Mouse (Mus musculus): ENCODE measurements around the gene Upk1b.

Gene Upk1b

DNA sequence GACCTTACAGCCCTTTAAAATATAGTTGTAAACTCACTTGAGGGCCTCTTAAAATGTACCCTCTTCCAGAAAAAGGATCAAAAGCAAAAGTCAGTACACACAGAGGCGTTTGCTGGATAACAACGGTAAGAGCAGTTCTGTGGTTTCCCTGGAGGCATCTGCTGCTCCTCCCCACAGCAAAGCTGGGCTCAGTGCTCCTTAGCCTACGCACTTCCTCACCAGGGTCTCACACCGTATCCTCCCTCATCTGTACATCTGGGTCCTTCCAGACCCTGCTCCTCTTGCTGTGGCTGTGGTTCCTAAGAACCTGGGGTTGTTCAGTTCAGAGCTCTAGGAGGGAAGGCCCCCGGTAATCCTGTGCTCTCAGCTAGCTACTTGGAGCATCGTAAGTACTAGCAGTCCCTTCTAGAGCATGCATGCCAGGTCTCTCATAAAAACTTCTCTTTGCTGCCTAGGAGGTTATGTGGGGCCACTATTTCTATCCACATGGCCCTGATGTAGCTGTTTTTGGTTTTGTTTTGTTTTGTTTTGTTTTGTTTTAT lies 39.2 kb downstream of the Upk1b start:
- peak; percentile 83 for DNase-seq

DNA sequence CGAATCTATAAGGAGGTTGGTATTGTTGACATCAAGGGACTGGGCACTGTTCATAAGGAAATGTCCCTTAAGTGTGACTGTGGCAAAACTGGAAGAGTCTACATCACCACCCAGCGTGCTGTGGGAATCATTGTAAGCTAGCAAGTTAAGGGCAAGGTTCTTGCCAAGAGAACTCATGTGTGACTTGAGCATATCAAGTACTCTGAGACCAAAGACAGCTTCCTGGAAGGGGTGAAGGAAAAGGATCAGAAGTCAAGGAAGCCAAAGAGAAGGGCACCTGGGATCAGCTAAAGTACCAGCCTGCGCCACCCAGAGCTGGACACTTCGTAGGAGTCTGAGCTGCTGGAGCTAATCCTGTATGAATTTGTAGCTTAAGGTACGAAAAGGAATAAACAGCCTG lies 39.9 kb downstream of the Upk1b start:
- peak; percentile 56 for DNase-seq

DNA sequence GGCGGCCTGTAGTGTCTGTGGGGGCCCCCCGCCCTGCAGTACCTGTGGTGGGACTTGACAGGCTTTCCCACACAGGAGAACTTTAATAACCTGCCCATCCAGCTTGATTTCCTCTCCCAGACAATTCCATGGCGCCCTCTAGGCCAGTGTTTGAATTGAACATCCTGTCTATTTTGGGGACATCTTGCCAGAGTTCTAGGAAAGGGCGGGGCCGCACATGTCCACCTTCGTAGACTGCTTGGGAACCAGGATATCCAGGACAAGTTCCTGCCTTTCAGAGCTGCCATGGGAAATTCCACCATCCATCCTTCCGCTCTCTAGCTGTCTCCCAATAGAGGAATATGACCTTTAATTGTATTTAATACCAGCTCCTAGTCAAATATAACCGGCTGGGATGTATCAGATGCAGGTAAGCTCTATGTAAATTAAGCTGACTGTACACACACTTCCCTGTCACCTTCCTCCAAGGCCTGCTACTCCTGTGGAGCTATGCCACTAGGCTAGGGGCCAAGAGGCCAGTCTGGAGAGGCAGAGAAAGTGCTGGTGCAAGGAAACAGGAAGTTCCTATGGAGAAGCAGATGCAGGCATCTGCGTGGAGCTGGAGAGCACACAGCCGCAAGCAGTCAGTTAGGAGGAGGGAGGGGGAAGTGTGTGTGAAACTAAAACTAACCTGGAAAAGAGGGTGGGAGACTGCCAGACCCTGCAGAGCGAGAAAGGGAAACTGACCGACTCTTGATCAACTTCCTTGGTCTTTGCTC lies 41.8 kb downstream of the Upk1b start:
- peak; percentile 98 for DNase-seq

DNA sequence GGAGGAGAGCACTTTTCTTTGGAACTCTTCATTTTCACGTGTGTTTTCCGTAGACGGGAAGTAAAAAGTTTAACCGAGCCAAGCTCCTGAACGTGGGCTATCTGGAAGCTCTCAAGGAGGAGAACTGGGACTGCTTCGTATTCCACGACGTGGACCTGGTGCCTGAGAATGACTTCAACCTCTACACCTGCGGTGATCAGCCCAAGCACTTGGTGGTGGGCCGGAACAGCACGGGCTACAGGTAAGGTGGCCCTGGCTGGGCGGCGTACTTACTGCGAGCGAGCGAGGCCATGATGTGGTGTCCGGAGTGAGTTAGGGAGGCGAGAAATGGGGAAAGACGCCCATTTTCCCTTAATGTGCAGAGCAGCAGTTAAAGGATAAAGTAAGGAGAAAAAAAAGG lies 42.5 kb downstream of the Upk1b start:
- peak; percentile 84 for DNase-seq

DNA sequence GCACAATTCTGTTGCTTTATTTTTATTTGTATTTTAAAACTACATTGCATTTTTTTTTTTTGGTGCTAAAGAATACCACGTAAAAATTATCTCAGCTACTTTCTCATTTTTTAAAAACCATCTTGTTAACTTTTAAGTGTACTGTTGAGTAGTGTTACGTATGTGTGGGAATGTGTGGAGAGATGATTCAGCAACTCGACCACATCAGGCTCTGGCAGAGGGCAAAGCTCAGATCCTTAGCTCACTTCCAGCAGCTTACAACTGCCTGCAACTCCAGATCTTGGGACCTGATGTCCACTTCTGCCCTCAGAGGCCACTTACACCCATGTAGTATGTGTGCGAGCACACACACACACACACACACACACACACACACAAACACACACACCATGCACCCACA lies 43.6 kb downstream of the Upk1b start:
- DNase-seq, result peak; percentile 9

DNA sequence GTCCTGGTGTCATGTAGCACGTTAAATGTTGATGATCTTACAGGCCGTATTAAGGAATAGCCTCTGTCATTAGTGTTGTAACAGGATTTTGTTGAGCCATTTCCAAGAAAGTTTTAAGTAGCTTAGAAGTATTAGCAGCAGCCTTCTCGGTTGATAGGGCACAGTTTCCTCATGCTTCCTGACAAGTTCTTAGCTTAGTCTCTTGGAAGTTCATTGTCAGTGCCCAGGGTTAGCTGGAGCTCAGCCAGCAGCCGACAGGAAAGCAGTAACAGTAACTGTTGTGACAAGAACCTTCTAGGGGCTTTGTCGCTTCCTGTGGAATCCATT lies 44.0 kb downstream of the Upk1b start:
- peak; percentile 93 for DNase-seq

DNA sequence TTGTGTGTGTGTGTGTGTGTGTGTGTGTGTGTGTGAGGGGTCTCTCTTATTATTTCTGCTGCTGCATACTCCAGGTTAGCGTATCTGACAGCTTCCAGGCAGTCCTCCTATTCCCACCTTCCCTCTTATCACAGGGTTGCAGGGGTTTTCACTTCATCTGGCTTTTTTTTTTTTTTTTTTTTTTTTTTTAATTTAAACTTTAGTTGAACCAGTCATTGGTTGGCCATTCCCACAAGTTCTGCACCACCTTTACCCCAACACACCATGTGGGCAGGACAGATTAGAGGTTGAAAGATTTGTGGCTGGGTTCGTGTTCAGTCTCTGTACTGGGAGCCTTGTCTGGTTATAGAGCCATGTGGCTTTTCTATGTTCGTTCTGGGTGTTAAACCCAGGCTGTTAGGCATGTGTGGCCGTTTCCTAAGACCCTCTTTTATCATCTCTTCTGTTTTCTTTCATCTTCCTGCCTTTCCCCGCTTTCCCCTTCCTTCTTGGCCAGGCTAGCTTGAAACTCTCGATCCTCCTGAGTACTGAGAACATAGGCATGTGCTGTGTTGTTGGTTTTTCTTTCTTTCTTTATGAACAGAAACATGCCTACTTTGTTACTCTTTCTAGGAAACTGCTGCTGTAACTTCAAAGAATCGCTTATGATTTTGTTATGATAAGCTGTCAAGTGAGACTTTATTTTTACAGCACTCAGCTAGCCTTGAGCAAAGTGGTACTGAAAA lies 44.5 kb downstream of the Upk1b start:
- DNase-seq, result peak; percentile 37

DNA sequence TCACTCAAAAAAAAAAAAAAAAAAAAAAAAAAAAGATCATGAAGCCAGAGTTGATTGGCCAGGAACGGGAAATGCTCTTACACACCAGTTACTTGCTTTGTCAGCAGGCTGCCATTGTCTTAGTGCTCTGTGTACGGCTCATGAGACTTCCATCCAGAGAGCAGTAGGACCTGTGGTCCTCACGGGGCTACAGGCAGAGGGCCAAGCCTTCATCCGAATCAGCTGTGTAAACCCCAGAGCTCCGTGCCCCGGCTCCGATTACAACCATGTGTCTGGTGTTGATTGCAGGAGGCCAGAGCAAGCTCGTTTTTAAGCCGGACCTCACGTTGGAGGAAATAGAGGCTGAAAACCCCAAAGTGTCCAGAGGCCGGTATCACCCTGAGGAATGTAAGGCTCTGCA lies 46.5 kb downstream of the Upk1b start:
- peak; percentile 92 for DNase-seq

DNA sequence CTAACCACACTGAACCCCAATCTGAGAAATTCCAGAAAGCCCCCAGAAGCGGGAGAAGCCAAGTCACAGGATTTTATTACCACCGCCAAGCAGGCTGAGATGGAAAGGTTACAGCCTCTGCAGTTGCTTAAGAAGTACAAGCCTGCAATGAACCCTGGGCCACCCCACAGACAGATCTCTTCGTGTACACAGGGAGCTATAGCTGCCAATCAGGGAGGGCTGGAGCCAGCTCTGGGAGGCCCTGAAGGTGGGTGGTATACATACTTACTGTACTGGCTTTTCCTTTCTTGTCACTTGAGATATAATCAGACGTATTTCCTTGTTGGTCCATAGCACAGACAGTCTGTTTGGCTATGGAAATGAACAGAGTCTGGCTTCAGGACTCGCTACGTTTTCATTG lies 49.3 kb downstream of the Upk1b start:
- peak; percentile 70 for DNase-seq

DNA sequence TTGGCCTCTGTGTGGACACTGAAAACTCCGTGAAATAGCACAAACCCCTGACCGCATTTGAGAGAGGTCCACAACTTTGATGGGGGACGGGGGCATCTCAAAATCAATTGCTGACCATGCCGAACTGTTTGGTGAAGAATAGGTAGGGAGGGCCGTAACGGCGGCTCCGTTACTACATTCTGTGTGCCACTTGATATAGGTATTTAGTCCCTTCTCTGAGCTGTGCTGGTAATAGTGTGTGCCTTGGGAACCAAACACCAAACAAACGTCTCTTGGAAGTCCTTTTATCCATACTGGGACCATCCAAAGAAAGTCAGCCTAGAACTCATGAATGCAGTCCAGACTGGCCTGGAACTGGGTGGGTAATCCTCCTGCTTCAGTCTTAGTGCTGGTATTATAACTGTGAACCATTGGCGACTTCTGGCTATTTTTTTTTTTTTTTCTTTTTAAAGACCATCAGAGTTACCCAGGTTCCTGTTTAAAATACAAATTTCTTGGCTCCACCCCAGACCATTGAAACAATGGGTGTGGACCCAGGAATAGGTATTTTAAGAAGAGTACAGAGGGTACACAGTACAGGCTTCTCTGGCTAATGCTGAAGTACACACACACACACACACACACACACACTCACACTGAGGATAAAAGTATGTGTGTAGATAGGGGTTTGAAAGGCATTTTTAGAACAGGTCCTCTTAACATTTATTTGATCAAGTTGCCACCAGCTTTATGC lies 56.0 kb downstream of the Upk1b start:
- peak; percentile 95 for DNase-seq

DNA sequence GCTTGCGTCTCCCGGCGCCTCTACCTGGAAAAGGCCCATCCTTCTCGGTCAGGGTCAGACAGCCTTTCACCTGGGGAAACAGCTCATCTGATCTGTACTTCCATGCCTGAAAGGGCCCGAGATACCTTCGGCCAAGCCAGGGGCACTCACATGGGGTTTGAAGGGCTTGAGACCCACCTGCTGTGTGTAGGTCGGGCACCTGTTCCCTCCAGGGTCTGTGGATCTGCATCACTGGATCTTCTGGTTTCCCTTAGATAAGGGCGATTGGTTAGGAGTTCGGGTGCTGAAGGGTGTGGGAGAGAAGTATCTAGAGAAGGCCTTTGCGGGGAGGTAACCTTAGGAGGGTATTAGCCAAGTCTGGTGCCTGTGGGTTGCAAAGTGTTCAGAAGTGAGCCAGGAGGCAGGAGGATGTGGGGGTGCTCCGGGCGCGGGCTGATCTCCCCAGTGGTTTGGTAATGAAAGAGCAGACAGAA lies 57.4 kb downstream of the Upk1b start:
- peak; percentile 95 for DNase-seq

DNA sequence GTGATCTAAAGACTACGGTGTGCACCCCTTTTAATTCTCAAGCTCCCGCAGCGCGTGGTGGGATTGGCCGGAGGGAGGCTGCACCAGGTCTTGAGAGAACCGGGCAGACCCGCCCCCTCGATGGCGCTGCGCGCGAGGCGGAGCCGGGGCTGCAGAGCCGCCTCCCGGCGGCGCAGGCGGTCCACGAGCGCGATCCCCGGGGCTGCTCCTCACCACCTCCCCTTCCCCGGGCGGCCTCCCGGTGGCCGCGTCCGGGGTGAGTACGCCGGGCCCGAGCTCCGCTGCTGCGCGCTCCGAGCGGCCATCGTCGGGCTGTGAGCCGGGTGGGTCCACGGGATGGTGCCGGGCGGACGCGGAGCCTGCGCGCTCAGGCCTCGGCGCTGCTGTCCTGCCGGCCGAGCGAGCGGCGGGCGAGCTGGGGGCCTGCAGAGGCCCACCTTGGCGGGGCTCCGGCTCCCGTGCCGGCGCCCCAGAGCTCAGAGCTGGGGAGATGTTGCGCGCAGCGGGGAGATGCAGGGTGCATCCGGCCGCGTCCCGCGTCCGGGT lies 57.9 kb downstream of the Upk1b start, which contains the start of gene B4galt4:
Gene B4galt4, plus strand, starts transcription at position 152 of the 546 bp plus-strand sequence.
- peak; percentile 99 for DNase-seq

DNA sequence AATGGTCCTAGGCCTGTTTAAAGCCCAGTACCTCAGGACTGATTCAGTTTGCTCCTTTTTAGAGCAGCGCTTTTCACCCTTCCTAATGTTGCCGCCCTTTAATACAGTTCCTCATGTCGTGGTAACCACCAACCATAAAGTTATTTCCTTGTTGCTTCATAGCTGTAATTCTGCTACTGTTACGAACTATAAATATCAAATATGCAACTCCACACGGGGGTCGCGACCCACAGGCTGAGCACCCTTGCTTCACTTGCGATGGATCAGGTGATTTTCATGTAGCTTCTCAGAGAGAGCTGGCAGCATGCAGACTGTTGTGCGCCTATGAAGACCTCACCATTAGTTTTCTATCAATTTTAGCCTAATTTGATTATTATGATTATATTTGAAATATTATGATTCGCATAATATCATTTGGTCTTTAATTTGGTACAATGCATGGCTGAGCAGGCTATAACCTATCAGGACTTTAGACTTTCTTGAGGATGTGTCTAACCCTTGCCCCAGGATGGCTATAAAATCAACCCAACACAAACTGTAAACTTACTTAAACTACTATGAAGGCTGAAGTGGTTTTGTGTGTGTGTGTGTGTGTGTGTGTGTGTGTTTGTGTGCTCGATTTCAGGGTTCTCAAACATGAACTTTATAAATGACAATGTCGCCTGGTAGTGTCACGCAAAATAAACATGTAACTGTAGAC lies 58.8 kb downstream of the Upk1b start:
- peak; percentile 64 for DNase-seq

DNA sequence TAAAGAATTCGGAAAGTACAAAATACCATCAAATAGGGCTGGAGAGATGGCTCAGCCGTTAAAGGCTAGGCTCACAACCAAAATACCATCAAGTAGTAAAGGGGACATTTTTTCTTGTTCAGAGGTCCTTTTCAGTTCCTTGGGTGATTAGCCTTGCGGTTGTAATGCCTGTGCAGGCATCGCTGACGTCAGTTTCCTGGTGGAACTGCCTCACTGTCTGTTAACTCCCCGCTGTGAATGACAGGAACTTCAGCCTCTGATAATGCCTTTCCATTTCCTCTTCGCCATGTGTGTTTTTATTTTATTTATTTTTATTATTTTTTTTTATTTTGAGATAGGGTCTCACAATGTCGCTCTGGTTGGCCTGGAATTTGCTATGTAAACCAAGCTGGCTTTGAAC lies 69.2 kb downstream of the Upk1b start:
- peak; percentile 97 for DNase-seq

DNA sequence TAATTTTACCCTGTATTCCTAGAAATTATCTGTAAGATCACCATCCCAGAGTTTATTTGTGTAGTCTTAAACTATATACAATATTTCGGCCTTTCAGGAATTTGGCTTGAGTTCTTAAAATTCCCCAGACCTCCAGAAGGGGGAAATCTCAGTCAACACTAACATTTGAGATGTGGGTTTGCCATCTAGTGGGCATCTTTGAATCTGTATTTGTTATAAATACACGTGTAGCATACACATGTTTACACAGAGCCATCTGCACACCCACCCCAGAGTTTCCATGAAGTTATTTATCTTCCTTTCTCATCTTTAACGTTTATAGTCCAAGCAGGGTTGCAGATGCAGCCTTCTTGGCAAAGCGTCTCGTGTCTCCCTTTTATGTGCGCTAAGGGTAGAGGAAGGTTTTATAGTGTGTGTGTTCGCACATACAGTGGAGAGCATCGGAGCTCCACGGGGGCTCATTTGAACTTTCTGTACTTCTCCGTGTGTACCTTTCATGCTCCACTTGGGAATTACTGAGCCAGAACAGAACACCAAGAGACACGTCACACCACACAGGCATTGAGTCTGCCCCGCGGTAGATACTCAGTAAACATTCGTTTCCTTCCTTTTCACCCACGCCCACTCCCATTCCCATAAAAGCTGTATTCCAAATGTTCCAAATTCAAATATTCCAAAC lies 70.4 kb downstream of the Upk1b start:
- peak; percentile 96 for DNase-seq

DNA sequence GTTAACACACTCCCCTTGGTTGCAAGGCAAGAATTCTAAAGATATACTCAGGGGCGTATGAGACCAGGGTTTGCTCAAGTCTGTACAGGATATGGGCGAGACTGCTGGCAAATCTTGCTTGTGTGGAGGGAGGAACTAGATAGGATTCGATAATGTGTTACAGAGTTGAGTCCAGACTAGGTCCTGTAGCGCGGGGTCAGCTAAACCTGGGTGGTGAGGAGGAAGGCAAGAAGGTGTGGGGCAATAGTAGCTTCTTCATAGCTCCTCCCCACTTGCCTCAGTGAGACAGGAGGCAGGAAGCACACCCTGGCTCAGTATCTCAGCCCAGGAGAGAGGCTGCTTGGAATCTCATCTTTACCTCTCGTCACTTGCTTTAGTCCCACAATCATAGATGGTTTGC lies 71.0 kb downstream of the Upk1b start:
- peak; percentile 89 for DNase-seq

DNA sequence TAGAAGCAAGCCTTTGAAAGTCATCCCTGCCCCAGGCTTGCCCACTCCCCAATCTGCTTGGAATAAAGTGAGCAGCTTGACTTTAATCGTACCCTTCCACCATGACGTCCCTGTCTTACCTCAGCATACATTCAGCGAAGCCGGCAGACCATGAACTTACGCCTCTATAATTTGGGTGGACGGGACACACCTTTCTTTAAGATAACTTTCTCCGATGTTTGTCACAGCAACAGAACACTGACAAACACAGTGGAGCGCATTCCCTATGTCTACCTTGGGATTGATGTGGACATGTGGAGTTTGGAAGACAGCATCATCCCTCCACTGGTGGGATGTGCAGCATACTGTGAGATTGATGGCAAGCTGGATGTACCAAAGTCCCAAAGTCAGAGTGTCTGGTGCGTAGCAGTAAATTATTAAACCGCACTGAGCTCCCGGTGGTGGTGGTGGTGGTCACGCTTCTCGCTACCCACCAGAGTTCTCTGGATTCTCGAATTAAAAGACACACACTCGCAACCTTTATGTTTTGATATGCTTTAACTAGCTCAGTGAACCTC lies 71.5 kb downstream of the Upk1b start:
- DNase-seq, result peak; percentile 84

DNA sequence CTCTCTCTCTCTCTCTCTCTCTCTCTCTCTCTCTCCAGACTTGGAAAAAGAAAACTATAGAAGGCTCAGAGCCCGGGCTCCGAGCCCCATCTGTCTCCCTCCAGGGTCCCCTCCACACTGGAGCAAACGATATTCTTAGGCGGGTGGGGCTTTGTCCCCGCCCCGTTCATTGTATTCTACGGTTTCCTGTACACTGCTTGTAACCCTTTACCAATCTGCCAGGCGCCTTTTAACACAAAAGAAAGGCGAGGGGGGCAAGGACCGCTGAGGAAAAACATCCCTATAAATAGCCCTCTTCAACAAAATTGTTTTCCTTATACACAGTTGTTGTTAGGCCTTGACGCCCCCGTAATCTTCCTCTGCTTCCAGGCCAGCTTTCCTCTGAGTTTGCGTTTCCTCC lies 75.2 kb downstream of the Upk1b start:
- DNase-seq, result peak; percentile 99

DNA sequence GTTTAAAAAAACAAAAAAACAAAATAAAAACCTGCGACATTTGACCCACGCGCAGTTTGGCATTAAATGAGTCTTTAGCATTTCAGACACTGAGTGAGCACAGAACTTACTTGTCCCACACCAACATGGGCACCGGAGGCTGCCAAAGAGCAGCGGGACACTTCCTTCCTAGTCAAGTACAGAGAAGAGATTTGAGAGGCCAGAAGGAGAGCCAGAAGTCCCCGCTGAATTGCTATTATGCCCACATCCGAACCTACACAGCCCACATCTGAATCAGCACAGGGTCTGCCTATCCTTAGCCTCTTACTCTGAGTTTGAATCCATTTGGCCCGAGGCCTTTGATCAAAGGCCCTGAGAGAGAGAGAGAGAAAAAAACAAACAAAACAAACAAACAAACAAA lies 75.9 kb downstream of the Upk1b start:
- DNase-seq, result peak; percentile 92

Measured in heart, adult 11 months (tissue).